Comparison of ENCODE assay signal across 8 mouse cellular contexts in the genomic region with DNA sequence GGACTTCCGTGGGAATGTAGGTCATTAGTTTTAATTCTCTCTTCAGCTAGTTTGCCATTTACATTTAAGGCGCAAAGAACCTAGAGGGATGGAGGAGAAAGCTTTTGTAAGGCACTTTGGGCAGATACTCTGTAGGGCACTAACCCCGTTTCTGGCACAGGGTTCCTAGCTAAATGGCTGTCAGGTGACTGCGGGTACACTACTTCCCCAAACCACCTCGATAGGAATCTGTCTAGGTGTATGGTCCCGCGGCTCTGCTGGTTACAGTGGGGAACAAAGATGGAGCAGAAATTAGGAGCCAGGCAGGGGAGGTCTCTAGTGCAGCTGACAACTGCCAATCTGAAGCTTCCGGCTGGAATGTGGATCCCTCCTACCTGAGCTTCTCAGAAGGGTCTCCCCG. TPM values are rescaled to one million over a fixed set of nuclear protein-coding genes. Genes with fewer than 3 reads are reported as not detected.
DNase-seq lines count a peak whose midpoint lies in the region; ATAC-seq and TF ChIP-seq lines count a peak whose summit lies in the region.

No protein-coding gene starts in this region.

- no peak for TF ChIP-seq RAD21 in MEL (IDR thresholded peaks at IDR 0.05; ENCODE audit: low read depth, low read length)

- TF ChIP-seq CTCF in MEL (IDR thresholded peaks at IDR 0.05 in 2 of 3, conservative IDR thresholded peaks at IDR 0.05 in 1 of 3; ENCODE audit: control insufficient read depth in 1 of 3, insufficient read depth in 1 of 3, low read depth in 2 of 3, low read length in 3 of 3, poor library complexity in 1 of 3, severe bottlenecking in 1 of 3) = no peak

- no peak for ATAC-seq in heart, embryonic 12.5 days (ENCODE audit: insufficient number of reproducible peaks, low FRiP score)
- no peak for ATAC-seq in hindbrain, embryonic 12.5 days (ENCODE audit: low FRiP score)
- no peak for ATAC-seq in midbrain, embryonic 11.5 days (ENCODE audit: low FRiP score)

- no peak for TF ChIP-seq POLR2A in MEL (IDR thresholded peaks at IDR 0.05; ENCODE audit: control insufficient read depth in 1 of 2, insufficient read depth in 1 of 2, low read depth in 1 of 2, low read length in 2 of 2, poor library complexity in 1 of 2)

- H3K4me1 ChIP-seq in heart, embryonic 12.5 days (replicated peaks) = peaks cover 49% of the 10 kb centered on the region
- H3K4me1 ChIP-seq in MEL (ENCODE audit: control insufficient read depth in 1 of 2, insufficient read depth in 2 of 2, low read length in 2 of 2) = peaks cover 3 to 8% of the 10 kb centered on the region in 2 experiments; a peak in 3 of 4 replicates
- H3K4me1 ChIP-seq in hindbrain, embryonic 12.5 days = peaks cover 28% of the 10 kb centered on the region
- H3K4me1 ChIP-seq in midbrain, embryonic 11.5 days (ENCODE audit: control insufficient read depth, insufficient read depth, low read length) = peaks cover 15% of the 10 kb centered on the region

- H3K4me3 ChIP-seq in heart, embryonic 12.5 days = peak overlapping the region; percentile 77
- peak overlapping the region; percentile 76 to 80 for H3K4me3 ChIP-seq in MEL (ENCODE audit: control insufficient read depth in 1 of 2, insufficient read depth in 1 of 2, low read depth in 2 of 2, low read length in 2 of 2)
- peak overlapping the region; percentile 92 for H3K4me3 ChIP-seq in hindbrain, embryonic 12.5 days
- H3K4me3 ChIP-seq in midbrain, embryonic 11.5 days (ENCODE audit: low read depth, low read length) = peak overlapping the region; percentile 82

- H3K4me2 ChIP-seq in heart, embryonic 12.5 days = peak overlapping the region; percentile 86
- H3K4me2 ChIP-seq in hindbrain, embryonic 12.5 days (replicated peaks) = peak overlapping the region; percentile 97
- H3K4me2 ChIP-seq in midbrain, embryonic 11.5 days = peak overlapping the region; percentile 99

- no peak; a peak in 1 of 4 replicates for TF ChIP-seq EP300 in MEL (IDR thresholded peaks at IDR 0.05; ENCODE audit: low read depth in 1 of 2, low read length in 2 of 2)

- intact Hi-C loops in gastrocnemius, postnatal 36 days (cut with DNase I) = no loop called here

- DNase-seq in heart, adult 18-20 months = no peak
- DNase-seq in MEL (ENCODE audit: low read depth, low spot score) = peak; percentile 62
- DNase-seq in midbrain, embryonic 11.5 days (ENCODE audit: low spot score, missing footprints) = no peak
- DNase-seq in gastrocnemius, postnatal 36 days = no peak
- no peak for DNase-seq in cerebellum, postnatal 4 days (ENCODE audit: low spot score in 2 of 2)
- no peak for DNase-seq in ovary, adult 18-20 months (ENCODE audit: low spot score)

- no peaks in the 10 kb centered on the region; the same call in 1 of the 2 replicates for H3K79me2 ChIP-seq in MEL (ENCODE audit: control insufficient read depth, insufficient read depth, low read length, poor library complexity)

- peak overlapping the region; percentile 96 for H3K9ac ChIP-seq in heart, embryonic 12.5 days
- peak overlapping the region; percentile 91 for H3K9ac ChIP-seq in MEL (ENCODE audit: control insufficient read depth, low read depth, low read length, poor library complexity, severe bottlenecking)
- H3K9ac ChIP-seq in hindbrain, embryonic 12.5 days = peak overlapping the region; percentile 93
- H3K9ac ChIP-seq in midbrain, embryonic 11.5 days (ENCODE audit: low read length) = peak overlapping the region; percentile 90; the same call in 1 of the 2 replicates

- WGBS in heart, embryonic 12.5 days = 11% methylated on average over 9 of the region's 9 CpGs
- WGBS in hindbrain, embryonic 12.5 days = 16% methylated on average over 9 of the region's 9 CpGs
- 19% methylated on average over 9 of the region's 9 CpGs for WGBS in midbrain, embryonic 11.5 days

- no peaks in the 10 kb centered on the region for H3K27me3 ChIP-seq in heart, embryonic 12.5 days (replicated peaks)
- no peaks in the 10 kb centered on the region for H3K27me3 ChIP-seq in MEL (ENCODE audit: control insufficient read depth in 1 of 2, insufficient read depth in 2 of 2, low read length in 2 of 2)
- 0 out of 2 replicates have a peak, but pooled peaks cover 9% of the 10 kb centered on the region for H3K27me3 ChIP-seq in hindbrain, embryonic 12.5 days
- H3K27me3 ChIP-seq in midbrain, embryonic 11.5 days (ENCODE audit: control insufficient read depth, insufficient read depth, low read length) = peaks cover 2% of the 10 kb centered on the region; the same call in 1 of the 2 replicates

- peak overlapping the region; percentile 89 for H3K27ac ChIP-seq in heart, embryonic 12.5 days (ENCODE audit: poor library complexity, severe bottlenecking)
- peak overlapping the region; percentile 48 for H3K27ac ChIP-seq in MEL (ENCODE audit: control insufficient read depth, low read depth, low read length)
- H3K27ac ChIP-seq in hindbrain, embryonic 12.5 days = no peak overlapping the region
- no peak overlapping the region for H3K27ac ChIP-seq in midbrain, embryonic 11.5 days (ENCODE audit: low read depth, low read length)

- H3K36me3 ChIP-seq in heart, embryonic 12.5 days = peaks cover 25% of the 10 kb centered on the region
- peaks cover 0 to 6% of the 10 kb centered on the region in 2 experiments; a peak in 2 of 4 replicates for H3K36me3 ChIP-seq in MEL (ENCODE audit: control insufficient read depth in 1 of 2, insufficient read depth in 2 of 2, low read length in 2 of 2)
- H3K36me3 ChIP-seq in hindbrain, embryonic 12.5 days = peaks cover 11% of the 10 kb centered on the region
- H3K36me3 ChIP-seq in midbrain, embryonic 11.5 days (ENCODE audit: control insufficient read depth, insufficient read depth, low read length) = no peaks in the 10 kb centered on the region

- no peaks in the 10 kb centered on the region for H3K9me3 ChIP-seq in heart, embryonic 12.5 days (replicated peaks)
- no peaks in the 10 kb centered on the region for H3K9me3 ChIP-seq in MEL (replicated peaks; ENCODE audit: insufficient read depth, low read length)
- no peaks in the 10 kb centered on the region for H3K9me3 ChIP-seq in hindbrain, embryonic 12.5 days (replicated peaks)
- no peaks in the 10 kb centered on the region for H3K9me3 ChIP-seq in midbrain, embryonic 11.5 days (ENCODE audit: control insufficient read depth, low read length)

TF ChIP-seq in MEL, 35 proteins besides CTCF, POLR2A, EP300 and RAD21 (continues in another document):
- TF ChIP-seq TBP (IDR thresholded peaks at IDR 0.05; ENCODE audit: low read depth, low read length) (0 out of 2 replicates have a peak, but pooled peaks have one; percentile 34), ETS1 (IDR thresholded peaks at IDR 0.05; ENCODE audit: low read depth, low read length) (peak; percentile 27; the same call in 1 of the 2 replicates)

RNA-seq across cellular contexts. Expression of gene Micall1, which starts 1.3 kb away (rescaled TPM):
- polyA plus RNA-seq in heart, embryonic 12.5 days (2016; fragmentation: Nextera tagmentation; extraction: Ambion mirVana) = 24.2 and 24.3 TPM in 2 replicates
- 10 to 100 TPM; 38.5 to 44.1 TPM for total RNA-seq in heart, adult 18-20 months (2021)
- total RNA-seq in MEL (2012; rRNA removed) = 4.1 and 4.8 TPM in 2 replicates
- 10 to 100 TPM in 1 of 2 experiments, not detected in 1; 13.5 TPM for polyA plus RNA-seq in MEL (2012; ENCODE audit: insufficient read depth in 1 of 2, insufficient read length in 2 of 2, low read depth in 1 of 2, low replicate concordance in 2 of 2, missing spikeins in 1 of 2)
- polyA plus RNA-seq in hindbrain, embryonic 12.5 days (2016; fragmentation: Nextera tagmentation; extraction: Ambion mirVana) = 12.4 and 16.3 TPM in 2 replicates
- 5.2 and 5.4 TPM in 2 replicates for polyA plus RNA-seq in midbrain, embryonic 11.5 days (2014; fragmentation: Nextera tagmentation; extraction: Ambion mirVana)
- total RNA-seq in gastrocnemius, postnatal 36 days (2021) = 10 to 100 TPM; 11.8 to 13.5 TPM

RNA-seq across cellular contexts. Expression of gene Polr2f, which starts 30.8 kb away (rescaled TPM):
- polyA plus RNA-seq in heart, embryonic 12.5 days (2016; fragmentation: Nextera tagmentation; extraction: Ambion mirVana) = 265 and 289 TPM in 2 replicates
- total RNA-seq in heart, adult 18-20 months (2021) = 100 to 1,000 TPM; 135 TPM
- total RNA-seq in MEL (2012; rRNA removed) = 362 and 423 TPM in 2 replicates
- polyA plus RNA-seq in MEL (2012; ENCODE audit: insufficient read depth in 1 of 2, insufficient read length in 2 of 2, low read depth in 1 of 2, low replicate concordance in 2 of 2, missing spikeins in 1 of 2) = 100 to 1,000 TPM in 1 of 2 experiments, not detected in 1; 510 TPM
- 298 and 337 TPM in 2 replicates for polyA plus RNA-seq in hindbrain, embryonic 12.5 days (2016; fragmentation: Nextera tagmentation; extraction: Ambion mirVana)
- polyA plus RNA-seq in midbrain, embryonic 11.5 days (2014; fragmentation: Nextera tagmentation; extraction: Ambion mirVana) = 354 and 362 TPM in 2 replicates
- total RNA-seq in gastrocnemius, postnatal 36 days (2021) = 10 to 100 TPM; 65.9 to 67.1 TPM

RNA-seq across cellular contexts. Expression of gene 1700088E04Rik, which starts 31.0 kb away (rescaled TPM):
- polyA plus RNA-seq in heart, embryonic 12.5 days (2016; fragmentation: Nextera tagmentation; extraction: Ambion mirVana) = 6.3 and 6.6 TPM in 2 replicates
- 1 to 10 TPM in 1 of 2 experiments, under 1 TPM in 1; 0.89 to 3.4 TPM for total RNA-seq in heart, adult 18-20 months (2021)
- total RNA-seq in MEL (2012; rRNA removed) = 4.0 and 4.9 TPM in 2 replicates
- 1 to 10 TPM in 1 of 2 experiments, not detected in 1; 9.3 TPM for polyA plus RNA-seq in MEL (2012; ENCODE audit: insufficient read depth in 1 of 2, insufficient read length in 2 of 2, low read depth in 1 of 2, low replicate concordance in 2 of 2, missing spikeins in 1 of 2)
- 13.4 and 15.8 TPM in 2 replicates for polyA plus RNA-seq in hindbrain, embryonic 12.5 days (2016; fragmentation: Nextera tagmentation; extraction: Ambion mirVana)
- polyA plus RNA-seq in midbrain, embryonic 11.5 days (2014; fragmentation: Nextera tagmentation; extraction: Ambion mirVana) = 9.5 and 10.2 TPM in 2 replicates
- total RNA-seq in gastrocnemius, postnatal 36 days (2021) = 1 to 10 TPM in 1 of 2 experiments, under 1 TPM in 1; 0.66 to 1.2 TPM

RNA-seq across cellular contexts. Expression of gene Eif3l, which starts 35.1 kb away (rescaled TPM):
- polyA plus RNA-seq in heart, embryonic 12.5 days (2016; fragmentation: Nextera tagmentation; extraction: Ambion mirVana) = 165 TPM in 2 replicates
- 10 to 100 TPM; 70.4 to 73.8 TPM for total RNA-seq in heart, adult 18-20 months (2021)
- 394 and 395 TPM in 2 replicates for total RNA-seq in MEL (2012; rRNA removed)
- 100 to 1,000 TPM; 301 to 442 TPM for polyA plus RNA-seq in MEL (2012; ENCODE audit: insufficient read depth in 1 of 2, insufficient read length in 2 of 2, low read depth in 1 of 2, low replicate concordance in 2 of 2, missing spikeins in 1 of 2)
- 190 and 196 TPM in 2 replicates for polyA plus RNA-seq in hindbrain, embryonic 12.5 days (2016; fragmentation: Nextera tagmentation; extraction: Ambion mirVana)
- polyA plus RNA-seq in midbrain, embryonic 11.5 days (2014; fragmentation: Nextera tagmentation; extraction: Ambion mirVana) = 242 and 251 TPM in 2 replicates
- total RNA-seq in gastrocnemius, postnatal 36 days (2021) = 10 to 100 TPM; 46.6 to 52.6 TPM

RNA-seq across cellular contexts. Expression of gene Ankrd54, which starts 47.3 kb away (rescaled TPM):
- 29.0 and 30.0 TPM in 2 replicates for polyA plus RNA-seq in heart, embryonic 12.5 days (2016; fragmentation: Nextera tagmentation; extraction: Ambion mirVana)
- 1 to 10 TPM; 7.2 to 8.6 TPM for total RNA-seq in heart, adult 18-20 months (2021)
- 42.3 and 43.4 TPM in 2 replicates for total RNA-seq in MEL (2012; rRNA removed)
- polyA plus RNA-seq in MEL (2012; ENCODE audit: insufficient read depth in 1 of 2, insufficient read length in 2 of 2, low read depth in 1 of 2, low replicate concordance in 2 of 2, missing spikeins in 1 of 2) = 10 to 100 TPM in 1 of 2 experiments, not detected in 1; 62.2 TPM
- 56.8 and 60.3 TPM in 2 replicates for polyA plus RNA-seq in hindbrain, embryonic 12.5 days (2016; fragmentation: Nextera tagmentation; extraction: Ambion mirVana)
- polyA plus RNA-seq in midbrain, embryonic 11.5 days (2014; fragmentation: Nextera tagmentation; extraction: Ambion mirVana) = 52.7 and 53.5 TPM in 2 replicates
- 1 to 10 TPM; 2.7 to 4.3 TPM for total RNA-seq in gastrocnemius, postnatal 36 days (2021)

Comparison
In these comparisons a context has a peak if more than half of its experiments do, and no peak if none do; other contexts are left out.
1. H3K27ac ChIP-seq: peak in heart, embryonic 12.5 days (single experiment) and MEL (single experiment); none in hindbrain, embryonic 12.5 days (single experiment) and midbrain, embryonic 11.5 days (single experiment).
2. Peak in every context shown above with its lines, with median percentiles within 50 percentile points of each other: H3K4me2 ChIP-seq, H3K4me3 ChIP-seq and H3K9ac ChIP-seq.